Comparison of ENCODE assay signal across 11 mouse cellular contexts in the genomic region with DNA sequence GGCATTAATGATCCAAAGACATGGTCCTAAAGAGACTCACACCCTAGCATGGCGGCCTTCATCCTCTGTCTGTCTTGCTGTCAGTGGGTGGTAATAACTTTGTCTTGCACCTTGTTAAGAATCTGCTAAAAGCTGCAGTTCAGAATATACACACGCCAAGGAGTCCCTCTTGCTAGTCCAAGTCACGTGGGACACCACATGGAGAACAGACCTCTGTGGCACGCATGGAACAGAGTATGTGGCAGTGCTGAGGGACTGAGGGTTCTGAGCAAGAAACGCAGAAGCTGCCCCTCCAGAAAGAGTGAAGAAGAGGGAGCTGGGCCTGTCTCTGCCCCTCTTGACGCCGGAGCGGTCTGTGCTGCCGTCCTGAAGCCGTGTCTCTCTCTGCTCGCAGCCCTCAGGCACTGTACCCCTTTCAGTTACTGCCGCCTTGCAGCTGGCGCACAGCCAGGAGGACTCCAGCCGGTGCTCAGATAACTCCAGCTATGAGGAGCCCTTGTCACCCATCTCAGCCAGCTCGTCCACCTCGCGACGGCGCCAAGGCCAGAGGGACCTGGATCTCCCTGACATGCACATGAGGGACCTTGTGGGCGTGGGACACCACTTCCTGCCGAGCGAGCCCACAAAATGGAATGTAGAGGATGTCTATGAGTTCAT. TPM values are rescaled to one million over a fixed set of nuclear protein-coding genes. Genes with fewer than 3 reads are reported as not detected.
DNase-seq lines count a peak whose midpoint lies in the region; ATAC-seq and TF ChIP-seq lines count a peak whose summit lies in the region.
"Had no signal": no experiment of that assay in that cellular context is flagged by ENCODE, and none has a peak within 500 bp of the region (broad histone marks: within the 10 kb centered on the region; RNA-seq: fewer than 3 reads in every experiment).

No protein-coding gene starts in this region.

- peaks cover 20% of the 10 kb centered on the region for H3K4me1 ChIP-seq in heart, embryonic 13.5 days
- no peaks in the 10 kb centered on the region for H3K4me1 ChIP-seq in lung, embryonic 14.5 days (ENCODE audit: insufficient read depth)

- WGBS in heart, embryonic 13.5 days, result 47% methylated on average over 22 of the region's 22 CpGs
- WGBS in lung, embryonic 14.5 days, result 71% methylated on average over 22 of the region's 22 CpGs

- H3K4me3 ChIP-seq in heart, embryonic 13.5 days, result no peak overlapping the region
- no peak overlapping the region for H3K4me3 ChIP-seq in lung, embryonic 14.5 days (ENCODE audit: low read depth, low read length)
- H3K4me3 ChIP-seq: heart, adult 2 months; neural tube, embryonic 12.5 days had no signal

- no peak for DNase-seq in heart, adult 18-20 months
- DNase-seq in lung, embryonic 14.5 days, result peak; percentile 58
- no peak for DNase-seq in lung, postnatal 10 days
- DNase-seq in adrenal gland, postnatal 25 days, result peak; percentile 68
- DNase-seq in Muller cell, postnatal 12 days (ENCODE audit: inconsistent ontology term), result no peak
- DNase-seq: lung, postnatal 14 days; thymus, postnatal 4 days had no signal

- no peaks in the 10 kb centered on the region for H3K27me3 ChIP-seq in heart, embryonic 13.5 days (replicated peaks)
- H3K27me3 ChIP-seq in lung, embryonic 14.5 days (ENCODE audit: insufficient read depth, low read length), result no peaks in the 10 kb centered on the region
- H3K27me3 ChIP-seq: neural tube, embryonic 12.5 days had no signal

- H3K4me2 ChIP-seq in heart, embryonic 13.5 days, result no peak overlapping the region
- no peak overlapping the region for H3K4me2 ChIP-seq in lung, embryonic 14.5 days
- H3K4me2 ChIP-seq: neural tube, embryonic 12.5 days had no signal

- peak overlapping the region; percentile 33; the same call in 1 of the 2 replicates for H3K27ac ChIP-seq in heart, embryonic 13.5 days (replicated peaks)
- no peak overlapping the region for H3K27ac ChIP-seq in lung, embryonic 14.5 days (ENCODE audit: low read depth)
- H3K27ac ChIP-seq: heart, adult 2 months; neural tube, embryonic 12.5 days had no signal

- ATAC-seq in heart, embryonic 13.5 days (ENCODE audit: extremely low read depth, insufficient number of reproducible peaks, low FRiP score, low TSS enrichment), result no peak
- ATAC-seq in lung, embryonic 14.5 days (ENCODE audit: insufficient read depth), result no peak
- ATAC-seq in erythroblast, adult 5-6 weeks (replicated peaks; ENCODE audit: low FRiP score, poor library complexity, severe bottlenecking), result peak; percentile 72

- H3K9ac ChIP-seq in heart, embryonic 13.5 days, result peak overlapping the region; percentile 60; the same call in 1 of the 2 replicates
- no peak overlapping the region for H3K9ac ChIP-seq in lung, embryonic 14.5 days
- H3K9ac ChIP-seq: neural tube, embryonic 12.5 days had no signal

- no peak for TF ChIP-seq CTCF in lung, embryonic 14.5 days (IDR thresholded peaks at IDR 0.05; ENCODE audit: low read depth)

- peaks cover 96% of the 10 kb centered on the region for H3K36me3 ChIP-seq in heart, embryonic 13.5 days
- H3K36me3 ChIP-seq in lung, embryonic 14.5 days (ENCODE audit: insufficient read depth), result peaks cover 100% of the 10 kb centered on the region

- H3K9me3 ChIP-seq in heart, embryonic 13.5 days, result no peaks in the 10 kb centered on the region
- no peaks in the 10 kb centered on the region for H3K9me3 ChIP-seq in lung, embryonic 14.5 days (ENCODE audit: low read depth, low read length)
- H3K9me3 ChIP-seq: neural tube, embryonic 12.5 days had no signal

RNA-seq across cellular contexts. Expression of a gene that starts 7.4 kb away (rescaled TPM):
- polyA plus RNA-seq in heart, embryonic 13.5 days (2015; fragmentation: Nextera tagmentation; extraction: Ambion mirVana), result 0.09 TPM in 2 replicates
- total RNA-seq in heart, adult 18-20 months (2021), result under 1 TPM; 0.13 to 0.32 TPM
- polyA plus RNA-seq in lung, embryonic 14.5 days (2014; fragmentation: Nextera tagmentation; extraction: Ambion mirVana), result 0.17 and 0.30 TPM in 2 replicates
- 0.27 TPM in 1 of 2 replicates, not detected in the other for total RNA-seq in adrenal gland, postnatal 25 days (2021)
- not detected in 2 replicates for total RNA-seq in erythroblast, adult 5-6 weeks (2015; ENCODE audit: low replicate concordance)
- not detected in 2 replicates for total RNA-seq in erythroblast, adult 5-6 weeks (2017; ENCODE audit: low replicate concordance)

RNA-seq across cellular contexts. Expression of a gene that starts 58.1 kb away (rescaled TPM):
- polyA plus RNA-seq in heart, embryonic 13.5 days (2015; fragmentation: Nextera tagmentation; extraction: Ambion mirVana), result 19.2 and 20.9 TPM in 2 replicates
- total RNA-seq in heart, adult 18-20 months (2021), result 1 to 10 TPM; 9.9 TPM
- 41.9 and 48.0 TPM in 2 replicates for polyA plus RNA-seq in lung, embryonic 14.5 days (2014; fragmentation: Nextera tagmentation; extraction: Ambion mirVana)
- 30.3 and 38.6 TPM in 2 replicates for total RNA-seq in adrenal gland, postnatal 25 days (2021)
- 2.1 and 4.6 TPM in 2 replicates for total RNA-seq in erythroblast, adult 5-6 weeks (2015; ENCODE audit: low replicate concordance)
- total RNA-seq in erythroblast, adult 5-6 weeks (2017; ENCODE audit: low replicate concordance), result 0.09 and 0.98 TPM in 2 replicates

Comparison
In these comparisons a context has a peak if more than half of its experiments do, and no peak if none do; other contexts are left out.
1. DNase-seq: peak in lung, embryonic 14.5 days (single experiment) and adrenal gland, postnatal 25 days (single experiment); none in heart, adult 18-20 months (0 of 2), lung, postnatal 10 days (single experiment) and Muller cell, postnatal 12 days (single experiment).